Mouse (Mus musculus) MEL (cell line): Measurements from ENCODE around the gene 4930426L09Rik. TPM values are rescaled to one million over a fixed set of nuclear protein-coding genes. Genes with fewer than 3 reads are reported as not detected.

Experiments
- DNase-seq: peaks from one replicate; pipeline ENCODE4 v3.0.0; 2011; ENCODE audit warnings: low read depth, low spot score
- H3K27ac ChIP-seq: 2 replicates; pipeline ENCODE4 v1.5.1; 2012; ENCODE audit warnings: low read depth, mild to moderate bottlenecking, control low read depth, low read length, moderate library complexity; ENCODE audit not compliant: control insufficient read depth
- H3K27me3 ChIP-seq, 2 experiments: fragments of 150-350 bp in 1 of 2; sonication (generic) in 1 of 2; 2 replicates each; pipeline ENCODE4 v1.6.1; 2012; ENCODE audit warnings: low read length in 2 of 2, mild to moderate bottlenecking in 2 of 2, improper control_type of control experiment in 1 of 2, moderate library complexity in 1 of 2; ENCODE audit not compliant: insufficient read depth in 2 of 2, control insufficient read depth in 1 of 2
- H3K36me3 ChIP-seq, 2 experiments: 2 replicates each; pipeline ENCODE4 v1.6.1; 2012 to 2014; ENCODE audit warnings: low read length in 2 of 2, improper control_type of control experiment in 1 of 2, inconsistent platforms in 1 of 2, mild to moderate bottlenecking in 1 of 2; ENCODE audit not compliant: insufficient read depth in 2 of 2, control insufficient read depth in 1 of 2
- H3K4me1 ChIP-seq, 2 experiments: fragments of 150-350 bp in 1 of 2; sonication (generic) in 1 of 2; 2 replicates each; pipeline ENCODE4 v1.6.1; 2012; ENCODE audit warnings: low read length in 2 of 2, improper control_type of control experiment in 1 of 2, mild to moderate bottlenecking in 1 of 2; ENCODE audit not compliant: insufficient read depth in 2 of 2, control insufficient read depth in 1 of 2
- H3K4me3 ChIP-seq, 2 experiments: fragments of 150-350 bp in 1 of 2; sonication (generic) in 1 of 2; 2 replicates each; pipeline ENCODE4 v1.5.1; 2012; ENCODE audit warnings: low read depth in 2 of 2, low read length in 2 of 2, mild to moderate bottlenecking in 2 of 2, moderate library complexity in 2 of 2, control low read depth in 1 of 2, improper control_type of control experiment in 1 of 2; ENCODE audit not compliant: control insufficient read depth in 1 of 2, insufficient read depth in 1 of 2
- H3K79me2 ChIP-seq: 2 replicates; pipeline ENCODE4 v1.6.1; 2012; ENCODE audit warnings: mild to moderate bottlenecking, low read length, moderate library complexity; ENCODE audit not compliant: control insufficient read depth, poor library complexity, insufficient read depth
- H3K9ac ChIP-seq: 2 replicates; pipeline ENCODE4 v1.6.1; 2012; ENCODE audit warnings: low read depth, mild to moderate bottlenecking, control low read depth, low read length, moderate library complexity; ENCODE audit not compliant: control insufficient read depth, poor library complexity, severe bottlenecking
- H3K9me3 ChIP-seq: fragments of 150-350 bp; sonication (generic); replicated peaks from 2 replicates; pipeline ENCODE4 v1.6.1; 2012; ENCODE audit warnings: mild to moderate bottlenecking, low read length, improper control_type of control experiment, moderate library complexity; ENCODE audit not compliant: insufficient read depth
- CHD1 ChIP-seq: IDR thresholded peaks from 2 replicates; pipeline ENCODE4 v1.6.1; 2012; ENCODE audit warnings: low read depth, mild to moderate bottlenecking, inconsistent platforms, low read length, improper control_type of control experiment
- ELF1 ChIP-seq: IDR thresholded peaks from 2 replicates; pipeline ENCODE4 v1.6.1; 2014; ENCODE audit warnings: low read depth, mild to moderate bottlenecking, inconsistent platforms, low read length, improper control_type of control experiment, moderate library complexity
- ETS1 ChIP-seq: IDR thresholded peaks from 2 replicates; pipeline ENCODE4 v1.6.1; 2012; ENCODE audit warnings: low read depth, mild to moderate bottlenecking, inconsistent platforms, low read length, improper control_type of control experiment, moderate library complexity
- GATA1 ChIP-seq: IDR thresholded peaks from 2 replicates; pipeline ENCODE4 v1.6.1; 2011; ENCODE audit warnings: low read depth, low read length, improper control_type of control experiment
- HCFC1 ChIP-seq: IDR thresholded peaks from 2 replicates; pipeline ENCODE4 v1.6.1; 2012; ENCODE audit warnings: low read depth, mild to moderate bottlenecking, inconsistent platforms, low read length, improper control_type of control experiment, moderate library complexity
- JUND ChIP-seq: IDR thresholded peaks from 2 replicates; pipeline ENCODE4 v1.6.1; 2011; ENCODE audit warnings: low read depth, mild to moderate bottlenecking, improper control_type of control experiment, low read length
- KAT2A ChIP-seq: conservative IDR thresholded peaks from 2 replicates; pipeline ENCODE4 v1.6.1; 2012; ENCODE audit warnings: low read depth, low read length, improper control_type of control experiment, inconsistent platforms
- MEF2A ChIP-seq: IDR thresholded peaks from 2 replicates; pipeline ENCODE4 v1.6.1; 2014; ENCODE audit warnings: low read depth, mild to moderate bottlenecking, inconsistent platforms, low read length, improper control_type of control experiment; ENCODE audit not compliant: poor library complexity, insufficient replicate concordance, severe bottlenecking; ENCODE audit errors: extremely low read depth
- MYC ChIP-seq: IDR thresholded peaks from 2 replicates; pipeline ENCODE4 v1.6.1; 2011; ENCODE audit warnings: low read depth, mild to moderate bottlenecking, low read length, improper control_type of control experiment, moderate library complexity
- NRF1 ChIP-seq: IDR thresholded peaks from 2 replicates; pipeline ENCODE4 v1.6.1; 2014; ENCODE audit warnings: low read depth, mild to moderate bottlenecking, inconsistent platforms, low read length, improper control_type of control experiment, moderate library complexity; ENCODE audit not compliant: poor library complexity, insufficient read depth, severe bottlenecking
- POLR2AphosphoS2 ChIP-seq: IDR thresholded peaks from 2 replicates; pipeline ENCODE4 v1.6.1; 2011; ENCODE audit warnings: low read length, improper control_type of control experiment
- RCOR1 ChIP-seq: IDR thresholded peaks from 2 replicates; pipeline ENCODE4 v1.6.1; 2012; ENCODE audit warnings: low read depth, mild to moderate bottlenecking, inconsistent platforms, low read length, improper control_type of control experiment
- SIN3A ChIP-seq: IDR thresholded peaks from 2 replicates; pipeline ENCODE4 v1.6.1; 2012; ENCODE audit warnings: low read length, improper control_type of control experiment, inconsistent platforms
- SMC3 ChIP-seq: IDR thresholded peaks from 2 replicates; pipeline ENCODE4 v1.6.1; 2011; ENCODE audit warnings: low read depth, low read length, improper control_type of control experiment
- USF2 ChIP-seq, 2 experiments: IDR thresholded peaks; 2 replicates each; pipeline ENCODE4 v1.6.1; 2011 to 2012; ENCODE audit warnings: improper control_type of control experiment in 2 of 2, low read length in 2 of 2, borderline replicate concordance in 1 of 2, inconsistent platforms in 1 of 2, low read depth in 1 of 2, mild to moderate bottlenecking in 1 of 2; ENCODE audit not compliant: insufficient read depth in 1 of 2
- ZC3H11A ChIP-seq: IDR thresholded peaks from 2 replicates; pipeline ENCODE4 v1.6.1; 2012; ENCODE audit warnings: low read depth, mild to moderate bottlenecking, inconsistent platforms, low read length, improper control_type of control experiment
- ZKSCAN1 ChIP-seq: IDR thresholded peaks from 2 replicates; pipeline ENCODE4 v1.6.1; 2012; ENCODE audit warnings: low read depth, mild to moderate bottlenecking, inconsistent platforms, low read length, improper control_type of control experiment, moderate library complexity
- ZMIZ1 ChIP-seq: IDR thresholded peaks from 2 replicates; pipeline ENCODE4 v1.6.1; 2012; ENCODE audit warnings: low read depth, mild to moderate bottlenecking, inconsistent platforms, low read length, improper control_type of control experiment, moderate library complexity
- ZNF384 ChIP-seq: IDR thresholded peaks from 2 replicates; pipeline ENCODE4 v1.6.1; 2012; ENCODE audit warnings: low read depth, mild to moderate bottlenecking, inconsistent platforms, low read length, improper control_type of control experiment
- polyA plus RNA-seq, 2 experiments: library from polyadenylated mRNA; stranded (reverse) in 1 of 2; unstranded in 1 of 2; fragments of >175 nt in 1 of 2; fragments of >200 nt in 1 of 2; gene quantifications; 2 replicates each; pipeline versions ENCODE4 v1.2.1 to v1.2.4; 2012; ENCODE audit warnings: low replicate concordance in 2 of 2, low read depth in 1 of 2; ENCODE audit not compliant: insufficient read length in 2 of 2, insufficient read depth in 1 of 2, missing spikeins in 1 of 2
- total RNA-seq: library from RNA; depleted of rRNA; stranded (reverse); fragments of 300-350 nt; gene quantifications from 2 replicates; pipeline ENCODE4 v1.2.3, GENCODE M21; 2012

4930426L09Rik gene
- total and polyA plus RNA-seq, 3 experiments: 0.12 to 0.19 TPM; not detected in 1

DNA sequence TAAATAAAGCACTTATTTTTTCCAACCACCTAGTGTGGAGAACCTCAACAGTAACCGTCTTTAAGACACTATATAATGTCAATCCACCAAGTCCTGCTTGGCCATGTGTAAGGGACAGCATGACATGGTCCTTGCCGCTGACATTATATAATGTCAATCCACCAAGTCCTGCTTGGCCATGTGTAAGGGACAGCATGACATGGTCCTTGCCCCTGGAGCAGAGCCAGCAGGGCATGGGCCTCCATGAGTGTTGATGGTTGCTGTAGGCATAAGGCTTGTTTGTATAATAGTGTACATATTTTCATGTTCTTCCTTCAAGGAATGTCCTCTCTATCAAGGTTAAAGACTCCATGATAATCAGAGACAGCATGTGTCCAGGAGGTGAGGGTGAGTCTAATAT is 32.2 kb upstream of the 4930426L09Rik start:
- Histone ChIP-seq H3K4me3 (no peak overlapping the region), H3K36me3 (peaks cover 2 to 24% of the 10 kb centered on the region in 2 experiments; a peak in 3 of 4 replicates), H3K9ac (no peak overlapping the region)
- TF ChIP-seq ETS1 (no peak), MEF2A (no peak), CHD1 (no peak), SIN3A (no peak), POLR2AphosphoS2 (no peak), NRF1 (no peak), KAT2A (no peak), ZKSCAN1 (no peak), HCFC1 (no peak), USF2 (IDR thresholded peaks at IDR 0.05; ENCODE audit: borderline replicate concordance in 1 of 2, insufficient read depth in 1 of 2, low read depth in 1 of 2, low read length in 2 of 2) (no peak), GATA1 (no peak), RCOR1 (no peak)
- TF ChIP-seq, all 39 proteins: peak for 0
- no peaks in the 10 kb centered on the region for H3K27me3 ChIP-seq
- peaks cover 12 to 20% of the 10 kb centered on the region in 2 experiments for H3K4me1 ChIP-seq
- DNase-seq: no peak
- H3K79me2 ChIP-seq: peaks cover 11% of the 10 kb centered on the region
- no peaks in the 10 kb centered on the region for H3K9me3 ChIP-seq
- no peak overlapping the region for H3K27ac ChIP-seq

DNA sequence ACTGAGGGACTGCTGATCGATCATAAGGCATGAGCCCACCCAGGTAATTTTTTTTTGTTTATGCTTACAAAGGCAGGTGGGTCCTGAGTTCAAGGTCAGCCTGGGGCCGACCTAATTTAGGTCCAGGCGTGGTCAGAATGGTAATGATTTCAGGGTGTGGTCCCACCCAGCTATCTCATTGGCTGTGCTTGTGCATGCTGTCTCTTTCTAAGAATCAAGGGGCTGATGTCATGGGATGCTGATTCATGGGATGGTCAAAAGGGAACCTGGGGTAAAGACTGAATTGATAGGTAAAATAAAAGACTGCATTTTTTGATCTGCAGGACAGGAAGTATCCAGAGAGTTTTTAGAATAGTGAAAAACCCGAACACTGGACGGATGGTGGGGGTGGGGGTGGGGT is 31.6 kb upstream of the 4930426L09Rik start:
- no peak for DNase-seq
- H3K4me1 ChIP-seq: peaks cover 12 to 20% of the 10 kb centered on the region in 2 experiments
- H3K36me3 ChIP-seq: peaks cover 2 to 24% of the 10 kb centered on the region in 2 experiments; a peak in 3 of 4 replicates

More for the DNA sequence above, 31.6 kb upstream of the 4930426L09Rik start:
- Histone ChIP-seq H3K79me2 (peaks cover 12% of the 10 kb centered on the region), H3K4me3 (no peak overlapping the region), H3K9ac (no peak overlapping the region), H3K27ac (no peak overlapping the region), H3K27me3 (no peaks in the 10 kb centered on the region), H3K9me3 (no peaks in the 10 kb centered on the region)
- TF ChIP-seq KAT2A (no peak), USF2 (IDR thresholded peaks at IDR 0.05; ENCODE audit: borderline replicate concordance in 1 of 2, insufficient read depth in 1 of 2, low read depth in 1 of 2, low read length in 2 of 2) (no peak), JUND (no peak), CHD1 (no peak), ZMIZ1 (no peak), ZC3H11A (no peak), ELF1 (no peak), ETS1 (no peak), ZNF384 (no peak), RCOR1 (no peak), SMC3 (no peak), MEF2A (no peak), MYC (no peak)
